ENCODE assay signal across 9 mouse cellular contexts in the genomic region with DNA sequence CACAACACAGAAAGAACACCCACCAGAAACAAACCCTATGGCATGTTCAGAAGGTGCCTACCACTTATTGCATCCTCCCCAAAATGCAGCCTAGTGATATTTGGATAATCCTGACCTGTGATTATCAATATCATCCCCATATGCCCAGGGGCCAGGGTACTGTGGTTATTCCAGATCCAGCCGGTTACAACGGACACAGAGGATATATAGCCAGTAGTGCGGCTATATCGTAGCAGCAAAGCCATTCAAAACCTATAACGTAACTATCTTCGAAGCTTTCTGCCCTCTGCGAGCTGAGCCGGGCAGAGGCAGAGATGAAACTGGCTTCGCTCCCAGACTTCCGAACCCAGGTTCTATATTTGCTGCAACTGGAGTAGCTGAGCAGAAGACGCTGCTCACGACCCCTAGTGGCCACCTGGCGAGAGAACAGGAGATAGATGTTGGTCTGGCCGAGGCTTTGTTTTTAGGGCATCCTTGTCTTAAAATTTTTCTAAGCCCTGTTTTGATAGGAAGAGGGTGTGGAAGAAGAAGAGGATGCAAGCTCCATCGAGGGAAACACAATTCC. TPM values are rescaled to one million over a fixed set of nuclear protein-coding genes. Genes with fewer than 3 reads are reported as not detected.
DNase-seq lines count a peak whose midpoint lies in the region; ATAC-seq and TF ChIP-seq lines count a peak whose summit lies in the region.
"Had no signal": no experiment of that assay in that cellular context is flagged by ENCODE, and none has a peak within 500 bp of the region (broad histone marks: within the 10 kb centered on the region; RNA-seq: fewer than 3 reads in every experiment).

No protein-coding gene starts in this region.

- no peak for TF ChIP-seq EP300 in CH12.LX (IDR thresholded peaks at IDR 0.05; ENCODE audit: low read length)

- H3K79me2 ChIP-seq in CH12.LX (replicated peaks; ENCODE audit: control insufficient read depth, extremely low read depth, insufficient read depth, poor library complexity, severe bottlenecking) = no peaks in the 10 kb centered on the region

- peak overlapping the region; percentile 7; the same call in 1 of the 2 replicates for H3K4me2 ChIP-seq in CH12.LX (ENCODE audit: insufficient read depth, low read depth, poor library complexity, severe bottlenecking)
- H3K4me2 ChIP-seq in hindbrain, embryonic 15.5 days = peak overlapping the region; percentile 87
- peak overlapping the region; percentile 39; the same call in 1 of the 2 replicates for H3K4me2 ChIP-seq in liver, embryonic 12.5 days
- peak overlapping the region; percentile 89 for H3K4me2 ChIP-seq in neural tube, embryonic 12.5 days (replicated peaks)

- whole genome bisulfite sequencing in hindbrain, embryonic 15.5 days = 3% methylated on average over 15 of the region's 15 CpGs
- 11% methylated on average over 15 of the region's 15 CpGs for WGBS in liver, embryonic 12.5 days (ENCODE audit: insufficient replicate concordance)
- WGBS in neural tube, embryonic 12.5 days = 7% methylated on average over 15 of the region's 15 CpGs

- peak; percentile 91 for ATAC-seq in frontal cortex, adult (ENCODE audit: low TSS enrichment)
- 0 out of 2 replicates have a peak, but pooled peaks have one; percentile 17 for ATAC-seq in hindbrain, embryonic 15.5 days (ENCODE audit: low FRiP score, low read depth)
- ATAC-seq in liver, embryonic 12.5 days = no peak
- no peak for ATAC-seq in neural tube, embryonic 12.5 days (ENCODE audit: low FRiP score, low read depth)

- no peak overlapping the region for H3K27ac ChIP-seq in CH12.LX (ENCODE audit: insufficient read depth, low read depth)
- H3K27ac ChIP-seq in cortical plate, adult 2 months (ENCODE audit: insufficient read depth, low read length) = no peak overlapping the region
- no peak overlapping the region for H3K27ac ChIP-seq in hindbrain, embryonic 15.5 days (replicated peaks)
- H3K27ac ChIP-seq in liver, embryonic 12.5 days = no peak overlapping the region
- no peak overlapping the region for H3K27ac ChIP-seq in neural tube, embryonic 12.5 days

- in situ Hi-C loops in CH12.LX (cut with MboI; ENCODE audit: low pct_ligation_motif_present, low pct_unique_long_range_greater_than_20kb, low sequenced_read_pairs) = loop anchor here (25.0 kb wide), 1 partner anchor 330 kb away; no protein-coding TSS in a partner anchor

- H3K9ac ChIP-seq in CH12.LX (ENCODE audit: insufficient read depth, low read depth) = no peak overlapping the region
- H3K9ac ChIP-seq in hindbrain, embryonic 15.5 days = no peak overlapping the region
- H3K9ac ChIP-seq in liver, embryonic 12.5 days = no peak overlapping the region
- peak overlapping the region; percentile 55; the same call in 1 of the 2 replicates for H3K9ac ChIP-seq in neural tube, embryonic 12.5 days

- TF ChIP-seq POLR2A in CH12.LX (IDR thresholded peaks at IDR 0.05; ENCODE audit: low read depth, low read length) = no peak
- TF ChIP-seq POLR2A in cortical plate, adult 2 months (IDR thresholded peaks at IDR 0.05; ENCODE audit: extremely low read depth, insufficient read depth, low read length) = no peak

- peak; percentile 43 to 69 for TF ChIP-seq CTCF in CH12.LX (conservative IDR thresholded peaks at IDR 0.05 in 1 of 2, IDR thresholded peaks at IDR 0.05 in 1 of 2; ENCODE audit: low read depth in 2 of 2, low read length in 2 of 2)
- peak; percentile 55 for TF ChIP-seq CTCF in cortical plate, adult 2 months (IDR thresholded peaks at IDR 0.05; ENCODE audit: extremely low read depth, insufficient read depth, low read length)

- no peak overlapping the region for H3K4me3 ChIP-seq in CH12.LX (replicated peaks in 1 of 3; ENCODE audit: low read depth in 2 of 3, low read length in 2 of 3, poor library complexity in 1 of 3)
- no peak overlapping the region for H3K4me3 ChIP-seq in cortical plate, adult 2 months (ENCODE audit: insufficient read depth, low read length)
- 0 out of 2 replicates have a peak overlapping the region, but pooled peaks have one; percentile 16 for H3K4me3 ChIP-seq in hindbrain, embryonic 15.5 days
- H3K4me3 ChIP-seq in liver, embryonic 12.5 days = no peak overlapping the region
- H3K4me3 ChIP-seq in neural tube, embryonic 12.5 days = peak overlapping the region; percentile 22; the same call in 1 of the 2 replicates

- peak; percentile 40 for TF ChIP-seq RAD21 in CH12.LX (IDR thresholded peaks at IDR 0.05; ENCODE audit: low read depth, low read length)

- H3K36me3 ChIP-seq in CH12.LX (replicated peaks in 1 of 2; ENCODE audit: control insufficient read depth in 1 of 2, insufficient read depth in 1 of 2, low read length in 1 of 2) = no peaks in the 10 kb centered on the region
- no peaks in the 10 kb centered on the region for H3K36me3 ChIP-seq in hindbrain, embryonic 15.5 days
- H3K36me3 ChIP-seq in liver, embryonic 12.5 days = no peaks in the 10 kb centered on the region
- no peaks in the 10 kb centered on the region for H3K36me3 ChIP-seq in neural tube, embryonic 12.5 days

- dilution Hi-C loops in CH12.LX (cut with MboI; ENCODE audit: extremely low pct_ligation_motif_present, extremely low pct_unique_long_range_greater_than_20kb, low sequenced_read_pairs) = no loop called here

- peaks cover 56% of the 10 kb centered on the region for H3K27me3 ChIP-seq in CH12.LX (replicated peaks)
- peaks cover 68% of the 10 kb centered on the region for H3K27me3 ChIP-seq in hindbrain, embryonic 15.5 days
- peaks cover 76% of the 10 kb centered on the region for H3K27me3 ChIP-seq in liver, embryonic 12.5 days (replicated peaks)
- H3K27me3 ChIP-seq in neural tube, embryonic 12.5 days (replicated peaks) = peaks cover 75% of the 10 kb centered on the region

- H3K4me1 ChIP-seq in CH12.LX (ENCODE audit: control insufficient read depth in 1 of 2, insufficient read depth in 2 of 2) = no peaks in the 10 kb centered on the region; a peak in 1 of 4 replicates
- H3K4me1 ChIP-seq in cortical plate, adult 2 months (ENCODE audit: control insufficient read depth, insufficient read depth, low read length) = no peaks in the 10 kb centered on the region
- peaks cover 37% of the 10 kb centered on the region for H3K4me1 ChIP-seq in hindbrain, embryonic 15.5 days (replicated peaks)
- H3K4me1 ChIP-seq in liver, embryonic 12.5 days = no peaks in the 10 kb centered on the region; the same call in 1 of the 2 replicates
- peaks cover 29% of the 10 kb centered on the region for H3K4me1 ChIP-seq in neural tube, embryonic 12.5 days

- no peak for DNase-seq in frontal cortex, postnatal 25 days (ENCODE audit: low spot score in 2 of 2)
- peak; percentile 16 for DNase-seq in CH12.LX (ENCODE audit: extremely low read depth)
- DNase-seq in ovary, postnatal 36 days (ENCODE audit: low spot score) = no peak

- H3K9me3 ChIP-seq in CH12.LX (replicated peaks; ENCODE audit: low read length) = peaks cover 11% of the 10 kb centered on the region
- H3K9me3 ChIP-seq in hindbrain, embryonic 15.5 days = no peaks in the 10 kb centered on the region
- H3K9me3 ChIP-seq in liver, embryonic 12.5 days (replicated peaks) = no peaks in the 10 kb centered on the region
- no peaks in the 10 kb centered on the region for H3K9me3 ChIP-seq in neural tube, embryonic 12.5 days

TF ChIP-seq in CH12.LX, 34 proteins besides CTCF, POLR2A, EP300 and RAD21:
- TF ChIP-seq SMC3 (IDR thresholded peaks at IDR 0.05; ENCODE audit: low read depth, low read length) (peak; percentile 61), MYC (IDR thresholded peaks at IDR 0.05; ENCODE audit: low read depth, low read length) (no peak)
TF ChIP-seq in CH12.LX: peak in this region for 1.

RNA-seq across cellular contexts. Expression of gene Onecut1, which starts 6.0 kb away (rescaled TPM):
- total RNA-seq in CH12.LX (2012; rRNA removed) (not detected in 2 replicates), CH12.LX (2014; rRNA removed) (not detected in 2 replicates)
- polyA plus RNA-seq in CH12.LX (2012; ENCODE audit: insufficient read length, low read depth) = not detected in 2 replicates
- polyA plus RNA-seq in cortical plate, adult 2 months (2012; rRNA removed) = 0.06 and 0.09 TPM in 2 replicates
- polyA plus RNA-seq in hindbrain, embryonic 15.5 days (2015; fragmentation: Nextera tagmentation; extraction: Ambion mirVana) = 4.2 and 6.2 TPM in 2 replicates
- polyA plus RNA-seq in liver, embryonic 12.5 days (2016; fragmentation: Nextera tagmentation; extraction: Ambion mirVana) = 2.1 and 2.6 TPM in 2 replicates
- 7.3 and 7.7 TPM in 2 replicates for polyA plus RNA-seq in neural tube, embryonic 12.5 days (2016; fragmentation: Nextera tagmentation; extraction: Ambion mirVana)
- polyA plus RNA-seq: heart, embryonic 14.5 days had no signal

Comparison
In these comparisons a context has a peak if more than half of its experiments do, and no peak if none do; other contexts are left out.
1. ATAC-seq: peak in frontal cortex, adult (single experiment) and hindbrain, embryonic 15.5 days (single experiment); none in liver, embryonic 12.5 days (single experiment) and neural tube, embryonic 12.5 days (single experiment).
2. H3K4me2 ChIP-seq: peak in every context shown above with its lines; median percentile 89 in neural tube, embryonic 12.5 days; 87 in hindbrain, embryonic 15.5 days; 39 in liver, embryonic 12.5 days; 7 in CH12.LX.
3. H3K4me3 ChIP-seq: peak in hindbrain, embryonic 15.5 days (single experiment) and neural tube, embryonic 12.5 days (single experiment); none in CH12.LX (0 of 3), cortical plate, adult 2 months (single experiment) and liver, embryonic 12.5 days (single experiment).